Mouse (Mus musculus) heart, embryonic 11.5 days (tissue): Measurements from ENCODE around the gene Cryba4. TPM values are rescaled to one million over a fixed set of nuclear protein-coding genes. Genes with fewer than 3 reads are reported as not detected.

Experiments used
- ATAC-seq: fragments of 200-750 bp; cut with Nextera tagmentation; replicated peaks from 2 replicates; pipeline ENCODE4 v1.8.0; 2017; ENCODE audit warnings: moderate library complexity; ENCODE audit not compliant: insufficient number of reproducible peaks, low FRiP score, low TSS enrichment
- H3K27ac ChIP-seq: fragments of 300-500 bp; sonication (generic); 2 replicates; pipeline ENCODE4 v1.5.1; 2014; ENCODE audit warnings: mild to moderate bottlenecking, low read depth, low read length
- H3K27me3 ChIP-seq: fragments of 300-500 bp; sonication (generic); 2 replicates; pipeline ENCODE4 v1.6.1; 2014; ENCODE audit warnings: mild to moderate bottlenecking, low read length, mixed read lengths; ENCODE audit not compliant: control insufficient read depth, insufficient read depth
- H3K36me3 ChIP-seq: fragments of 300-500 bp; sonication (generic); 2 replicates; pipeline ENCODE4 v1.6.1; 2014; ENCODE audit warnings: mild to moderate bottlenecking, low read length, moderate library complexity, mixed read lengths; ENCODE audit not compliant: control insufficient read depth, insufficient read depth
- H3K4me1 ChIP-seq: fragments of 300-500 bp; sonication (generic); 2 replicates; pipeline ENCODE4 v1.6.1; 2014; ENCODE audit warnings: low read length; ENCODE audit not compliant: control insufficient read depth, insufficient read depth
- H3K4me2 ChIP-seq: fragments of 300-500 bp; sonication (generic); 2 replicates; pipeline ENCODE4 v1.6.1; 2014; ENCODE audit warnings: mild to moderate bottlenecking, moderate library complexity
- H3K4me3 ChIP-seq: fragments of 300-500 bp; sonication (generic); 2 replicates; pipeline ENCODE4 v1.5.1; 2014; ENCODE audit warnings: low read depth, low read length
- H3K9ac ChIP-seq: fragments of 300-500 bp; sonication (generic); 2 replicates; pipeline ENCODE4 v1.6.1; 2014; ENCODE audit warnings: mild to moderate bottlenecking, low read depth, low read length, moderate library complexity
- H3K9me3 ChIP-seq: fragments of 300-500 bp; sonication (generic); replicated peaks from 2 replicates; pipeline ENCODE4 v1.6.1; 2016; ENCODE audit warnings: low read length; ENCODE audit not compliant: control insufficient read depth
- WGBS: fragments of 180-500 bp; shearing (Covaris S2); extraction: QIAGEN DNeasy Blood & Tissue Kit; methylation state at CpG from one replicate; pipeline ENCODE4 v1.1.7; 2014; ENCODE audit not compliant: insufficient replicate concordance; 5-methylcytosine and 5-hydroxymethylcytosine counted together
- polyA plus RNA-seq: library from polyadenylated mRNA; unstranded; fragments of >200 nt; fragmentation: Nextera tagmentation; extraction: Ambion mirVana; gene quantifications from 2 replicates; pipeline ENCODE4 v1.2.1, GENCODE M21; 2014

The Cryba4 gene
- polyA plus RNA-seq, 1 experiment from 2014 or later, result 0.66 TPM

DNA sequence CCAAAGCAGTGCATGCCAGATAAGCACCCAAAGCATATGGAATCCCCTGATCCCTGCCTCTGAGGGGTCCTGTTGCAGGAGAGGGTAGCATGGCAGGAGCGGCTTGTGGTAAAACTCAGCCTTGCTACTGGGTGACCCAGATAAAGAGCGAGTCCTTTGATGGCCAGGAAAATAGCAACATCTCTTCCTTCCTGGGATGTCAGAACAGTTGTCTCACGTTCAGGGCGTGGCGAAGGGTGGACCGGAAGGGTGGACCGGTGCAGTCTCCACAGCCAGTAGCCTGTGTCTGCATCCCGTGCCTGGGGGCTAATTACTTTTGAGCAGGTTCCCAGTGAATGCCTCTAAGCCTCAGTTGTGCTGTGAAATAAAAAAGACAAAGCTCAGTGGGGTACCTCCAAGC, 851 bp upstream of the Cryba4 start:
- no peak for ATAC-seq
- H3K9ac ChIP-seq, result no peak overlapping the region
- no peaks in the 10 kb centered on the region for H3K27me3 ChIP-seq
- 0 out of 2 replicates have a peak, but pooled peaks cover 5% of the 10 kb centered on the region for H3K4me1 ChIP-seq
- WGBS, result 44% methylated on average over 8 of the region's 8 CpGs
- H3K9me3 ChIP-seq, result no peaks in the 10 kb centered on the region
- H3K27ac ChIP-seq, result no peak overlapping the region
- H3K4me2 ChIP-seq, result no peak overlapping the region
- H3K36me3 ChIP-seq, result no peaks in the 10 kb centered on the region
- no peak overlapping the region for H3K4me3 ChIP-seq

DNA sequence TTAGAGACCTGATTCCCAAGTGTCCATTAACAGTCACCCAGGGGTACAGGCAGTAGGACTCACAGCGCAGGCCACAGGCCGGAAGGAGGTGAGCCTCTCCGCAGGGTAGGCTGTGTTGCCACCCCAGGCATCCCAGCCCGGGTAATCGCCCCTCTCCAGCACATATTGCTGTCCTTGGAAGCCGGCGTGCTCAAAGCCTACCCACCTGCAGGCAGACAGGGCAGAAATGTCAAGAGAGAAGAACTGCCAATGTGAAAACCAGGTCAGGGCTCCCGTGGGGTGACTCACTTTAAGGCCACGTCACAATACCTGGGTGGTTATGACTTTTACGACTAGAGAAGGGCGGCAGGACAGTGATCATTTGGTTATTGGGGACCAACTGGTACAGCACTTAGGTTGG, 3.2 kb downstream of the Cryba4 start:
- Histone ChIP-seq H3K4me1 (0 out of 2 replicates have a peak, but pooled peaks cover 11% of the 10 kb centered on the region), H3K9ac (no peak overlapping the region), H3K4me3 (no peak overlapping the region), H3K27ac (no peak overlapping the region), H3K4me2 (no peak overlapping the region), H3K9me3 (no peaks in the 10 kb centered on the region), H3K27me3 (peaks cover 12% of the 10 kb centered on the region), H3K36me3 (no peaks in the 10 kb centered on the region)
- no peak for ATAC-seq
- WGBS, result 86% methylated on average over 11 of the region's 11 CpGs

DNA sequence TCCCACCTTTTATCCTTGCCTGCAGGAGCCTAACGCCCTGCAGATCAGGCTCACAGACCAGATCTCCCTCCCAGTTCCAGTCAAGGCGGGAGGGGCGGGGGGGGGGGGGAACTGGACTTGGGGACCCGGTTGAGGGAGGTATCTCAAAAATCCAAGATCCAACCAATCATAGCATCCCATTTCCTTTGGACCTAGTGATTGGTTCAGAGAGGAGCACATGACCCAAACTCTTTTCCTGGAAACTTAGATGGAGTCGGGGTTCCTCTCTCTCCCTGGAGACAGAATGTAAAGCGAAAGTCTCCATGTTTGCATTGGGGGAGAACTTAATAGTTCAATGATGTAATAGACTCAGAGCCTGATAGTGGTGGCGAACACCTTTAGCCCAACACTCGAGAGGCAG, 4.9 kb downstream of the Cryba4 start:
- 0 out of 2 replicates have a peak, but pooled peaks cover 8% of the 10 kb centered on the region for H3K4me1 ChIP-seq
- no peak overlapping the region for H3K9ac ChIP-seq
- no peak overlapping the region for H3K4me2 ChIP-seq
- H3K27ac ChIP-seq, result no peak overlapping the region
- H3K9me3 ChIP-seq, result no peaks in the 10 kb centered on the region
- H3K4me3 ChIP-seq, result no peak overlapping the region
- no peak for ATAC-seq
- H3K36me3 ChIP-seq, result no peaks in the 10 kb centered on the region
- 44% methylated on average over 8 of the region's 8 CpGs for WGBS
- H3K27me3 ChIP-seq, result peaks cover 12% of the 10 kb centered on the region

DNA sequence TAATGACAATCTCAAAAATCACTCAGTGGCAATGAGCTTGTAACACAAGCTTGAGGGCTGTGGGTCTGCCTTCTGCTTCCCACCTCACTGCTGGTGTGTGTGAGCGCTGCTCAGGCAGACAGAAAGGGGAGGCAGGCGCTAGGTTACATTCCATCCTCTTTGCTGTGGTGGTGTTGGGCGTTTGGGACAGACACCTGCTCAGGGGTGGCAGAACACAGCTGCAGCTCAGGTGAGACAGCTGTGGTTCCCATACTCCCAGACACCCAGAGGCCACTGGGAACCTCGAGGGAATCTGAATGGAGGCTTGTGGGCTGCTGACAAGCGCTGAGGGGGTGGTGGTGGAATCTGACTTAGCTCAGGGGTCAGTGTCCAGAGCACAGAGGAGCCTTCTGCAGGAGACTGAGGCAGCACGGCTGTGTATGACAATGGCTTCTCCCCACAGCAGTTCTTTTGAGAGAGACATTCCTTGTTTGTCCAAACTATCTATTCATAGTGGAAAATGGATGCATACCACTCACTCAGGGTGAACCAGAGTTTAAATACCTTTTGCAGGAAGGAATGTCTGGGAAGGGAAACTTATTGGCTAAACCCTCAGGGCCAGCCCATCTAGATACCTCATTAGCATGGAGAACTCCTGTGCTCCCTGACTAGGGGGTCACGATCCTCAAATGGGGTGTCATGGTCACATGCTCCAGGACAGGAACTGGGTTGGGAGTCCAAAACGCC, 7.3 kb downstream of the Cryba4 start:
- no peaks in the 10 kb centered on the region for H3K9me3 ChIP-seq
- 48% methylated on average over 8 of the region's 8 CpGs for WGBS
- ATAC-seq, result no peak
- H3K36me3 ChIP-seq, result no peaks in the 10 kb centered on the region
- H3K27me3 ChIP-seq, result peaks cover 12% of the 10 kb centered on the region
- H3K4me1 ChIP-seq, result 0 out of 2 replicates have a peak, but pooled peaks cover 8% of the 10 kb centered on the region
- H3K9ac ChIP-seq, result no peak overlapping the region
- no peak overlapping the region for H3K27ac ChIP-seq
- no peak overlapping the region for H3K4me3 ChIP-seq
- H3K4me2 ChIP-seq, result no peak overlapping the region

DNA sequence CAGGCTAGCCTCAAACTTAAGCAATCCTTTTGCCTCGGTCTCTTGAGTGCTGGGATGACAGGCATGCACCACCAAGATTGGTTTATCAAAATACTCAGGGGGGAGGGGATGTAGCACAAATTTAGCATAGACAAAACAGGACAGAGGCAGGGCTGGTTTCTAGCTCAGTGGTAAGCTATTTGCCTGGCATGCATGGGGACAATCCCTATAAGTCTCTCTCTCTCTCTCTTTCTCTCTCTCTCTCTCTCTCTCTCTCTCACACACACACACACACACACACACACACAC, 8.1 kb downstream of the Cryba4 start:
- Histone ChIP-seq H3K4me1 (0 out of 2 replicates have a peak, but pooled peaks cover 8% of the 10 kb centered on the region), H3K4me2 (no peak overlapping the region), H3K9ac (no peak overlapping the region), H3K36me3 (no peaks in the 10 kb centered on the region), H3K27ac (no peak overlapping the region), H3K4me3 (no peak overlapping the region), H3K9me3 (no peaks in the 10 kb centered on the region), H3K27me3 (peaks cover 17% of the 10 kb centered on the region)
- WGBS, result 16% methylated on average over 1 of the region's 1 CpGs
- no peak for ATAC-seq

DNA sequence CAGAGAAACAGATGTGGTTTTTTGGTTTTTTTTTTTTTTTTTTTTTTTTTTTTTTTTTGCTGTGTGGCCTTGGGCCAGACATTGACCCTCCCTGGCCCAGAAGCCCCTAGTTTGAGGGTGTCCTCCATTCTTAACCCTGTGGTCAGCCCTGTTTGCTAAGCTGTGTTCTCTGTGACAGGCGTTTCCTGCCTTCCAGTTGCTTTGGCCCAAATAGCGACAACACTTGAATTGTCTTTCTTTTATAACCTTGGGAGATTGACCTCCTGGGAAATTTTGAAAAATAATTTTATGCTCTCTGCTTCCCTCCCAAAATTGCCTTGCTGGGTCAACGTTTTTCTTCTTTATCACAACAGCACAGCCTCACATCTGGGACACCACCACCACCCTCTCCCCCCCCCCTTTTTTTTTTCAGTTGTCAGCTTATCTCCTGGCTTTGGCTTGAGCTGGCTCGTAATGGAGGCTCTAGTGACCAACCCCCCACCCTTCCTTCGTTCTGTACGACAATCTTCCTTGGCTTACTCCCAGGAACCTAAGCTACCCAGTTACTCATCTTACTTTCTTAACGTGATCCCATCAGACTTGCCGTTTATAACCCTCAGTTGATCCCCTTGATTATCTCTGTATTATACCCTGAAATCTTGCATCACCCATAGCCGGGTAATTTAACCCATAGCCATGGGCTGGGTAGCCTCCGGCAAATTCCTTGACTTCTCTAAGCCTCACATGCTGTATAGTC, 8.6 kb downstream of the Cryba4 start:
- H3K4me2 ChIP-seq, result no peak overlapping the region
- ATAC-seq, result no peak
- WGBS, result 41% methylated on average over 10 of the region's 10 CpGs
- peaks cover 22% of the 10 kb centered on the region for H3K27me3 ChIP-seq
- H3K4me3 ChIP-seq, result no peak overlapping the region
- H3K36me3 ChIP-seq, result no peaks in the 10 kb centered on the region
- H3K9ac ChIP-seq, result no peak overlapping the region
- no peaks in the 10 kb centered on the region for H3K9me3 ChIP-seq
- H3K4me1 ChIP-seq, result 0 out of 2 replicates have a peak, but pooled peaks cover 8% of the 10 kb centered on the region
- no peak overlapping the region for H3K27ac ChIP-seq

DNA sequence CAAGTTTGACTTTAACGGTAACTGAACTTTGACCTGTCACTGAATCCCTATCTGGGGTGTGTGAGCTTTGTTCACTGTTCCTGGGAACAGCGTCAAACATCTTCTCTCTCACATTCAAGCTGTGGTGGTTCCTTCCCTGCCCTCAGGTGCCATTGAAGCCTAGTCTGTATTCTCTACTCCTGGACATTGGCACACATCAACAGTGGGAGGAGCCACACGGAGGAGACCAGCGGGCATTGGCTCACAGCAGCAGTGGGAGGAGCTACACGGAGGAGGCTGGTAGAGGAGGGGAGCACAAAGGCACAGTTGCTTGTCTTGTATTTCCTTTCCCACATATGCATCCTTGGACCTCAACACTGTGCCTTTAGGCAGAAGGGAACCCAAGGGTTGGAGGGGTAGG, 9.3 kb downstream of the Cryba4 start:
- Histone ChIP-seq H3K36me3 (no peaks in the 10 kb centered on the region), H3K27ac (no peak overlapping the region), H3K27me3 (peaks cover 28% of the 10 kb centered on the region), H3K9ac (no peak overlapping the region), H3K4me3 (no peak overlapping the region), H3K4me1 (0 out of 2 replicates have a peak, but pooled peaks cover 8% of the 10 kb centered on the region), H3K9me3 (no peaks in the 10 kb centered on the region), H3K4me2 (no peak overlapping the region)
- no peak for ATAC-seq
- WGBS, result 52% methylated on average over 5 of the region's 5 CpGs

DNA sequence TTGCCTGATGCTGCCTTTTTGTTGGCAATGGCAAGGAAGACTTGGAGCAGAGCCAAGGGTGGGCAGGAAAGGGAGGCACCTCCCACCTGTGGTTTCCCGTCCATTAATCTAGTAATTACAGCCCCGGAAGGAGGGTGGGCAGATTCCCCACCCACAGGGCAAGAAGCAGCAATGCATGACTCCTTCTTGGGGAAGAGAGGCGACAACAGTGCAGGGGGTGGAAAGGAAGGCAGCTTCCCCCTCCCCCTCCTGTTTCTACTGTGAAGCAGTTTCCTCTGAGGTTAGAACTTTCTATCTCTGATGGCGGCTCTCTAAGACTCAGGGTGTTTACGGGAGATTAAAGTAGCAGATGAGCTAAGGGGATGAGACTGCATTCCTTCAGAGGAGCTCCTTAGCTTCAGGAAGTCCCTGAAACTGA, 9.9 kb downstream of the Cryba4 start:
- no peak overlapping the region for H3K27ac ChIP-seq
- H3K4me2 ChIP-seq, result no peak overlapping the region
- 58% methylated on average over 5 of the region's 5 CpGs for WGBS
- H3K4me1 ChIP-seq, result 0 out of 2 replicates have a peak, but pooled peaks cover 8% of the 10 kb centered on the region
- H3K9me3 ChIP-seq, result no peaks in the 10 kb centered on the region
- H3K27me3 ChIP-seq, result peaks cover 31% of the 10 kb centered on the region
- H3K36me3 ChIP-seq, result no peaks in the 10 kb centered on the region
- no peak overlapping the region for H3K4me3 ChIP-seq
- no peak for ATAC-seq
- no peak overlapping the region for H3K9ac ChIP-seq
